Mouse (Mus musculus) layer of hippocampus, postnatal 25 days (tissue): ENCODE data around the gene Sox5. TPM values are rescaled to one million over a fixed set of nuclear protein-coding genes. Genes with fewer than 3 reads are reported as not detected.

Source experiments
- DNase-seq, 2 experiments: peaks; one replicate each; pipeline ENCODE4 v3.0.0; 2022; ENCODE audit warnings: mixed read lengths in 2 of 2, low spot score in 1 of 2; ENCODE audit errors: extremely low spot score in 1 of 2
- total RNA-seq, 2 experiments: library from RNA; stranded (reverse); gene quantifications; 2 replicates each; pipeline ENCODE4 v1.2.3; 2021

Gene Sox5
- total RNA-seq, 2 experiments from 2014 or later: 31.4 to 38.6 TPM

DNA sequence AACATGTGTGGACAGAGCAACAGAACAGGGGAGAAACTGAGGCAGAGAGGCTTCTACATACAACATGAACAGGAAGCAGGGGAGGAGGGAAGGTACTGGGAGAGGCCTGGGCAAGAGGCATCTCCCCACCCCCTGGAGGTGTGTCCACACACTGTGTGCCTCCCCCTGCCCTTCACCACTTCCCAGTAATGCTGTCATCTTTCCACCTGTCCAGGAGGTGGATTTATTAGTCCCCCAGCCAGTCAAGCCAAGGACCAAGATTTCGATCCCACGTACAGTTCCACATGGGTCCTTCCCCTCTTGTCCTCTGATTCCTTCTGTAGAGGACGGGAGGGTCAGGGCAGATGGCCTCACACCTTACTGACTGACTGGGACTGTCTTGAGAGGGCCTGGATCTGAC, 866.1 kb downstream of the Sox5 start:
- no peak for DNase-seq

- DNase-seq: peak in 1 of 2 experiments; percentile 12
Observed at GRCm38 (mm10) chr6:143912316-143912715, 869.5 kb downstream of the Sox5 start.

GRCm38 (mm10) chr6:143904693-143905031, 877.1 kb downstream of the Sox5 start:
- no peak for DNase-seq

GRCm38 (mm10) chr6:143903981-143904692, 877.6 kb downstream of the Sox5 start:
- DNase-seq: no peak

- DNase-seq: no peak
Observed at GRCm38 (mm10) chr6:143900871-143901270, 880.9 kb downstream of the Sox5 start.

GRCm38 (mm10) chr6:143895092-143895491, 886.7 kb downstream of the Sox5 start:
- no peak for DNase-seq

DNA sequence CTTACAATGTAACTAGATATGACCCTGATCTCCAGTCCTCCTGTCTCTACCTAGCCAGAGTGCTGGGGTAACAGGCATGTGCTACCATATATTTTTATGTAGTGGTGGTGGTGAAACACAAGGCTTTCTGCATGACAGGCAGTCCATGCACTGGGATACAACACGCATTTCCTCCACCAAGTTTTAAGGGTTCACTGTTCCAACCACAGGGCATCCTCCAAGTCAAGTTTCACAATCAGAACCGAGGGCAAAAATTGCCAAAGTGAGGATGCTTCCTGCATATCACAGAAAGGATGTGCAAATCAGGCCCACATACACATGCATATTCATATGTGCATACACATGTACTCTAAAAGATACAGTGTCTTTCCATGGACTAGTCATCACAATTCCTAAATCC, 888.9 kb downstream of the Sox5 start:
- no peak for DNase-seq

DNA sequence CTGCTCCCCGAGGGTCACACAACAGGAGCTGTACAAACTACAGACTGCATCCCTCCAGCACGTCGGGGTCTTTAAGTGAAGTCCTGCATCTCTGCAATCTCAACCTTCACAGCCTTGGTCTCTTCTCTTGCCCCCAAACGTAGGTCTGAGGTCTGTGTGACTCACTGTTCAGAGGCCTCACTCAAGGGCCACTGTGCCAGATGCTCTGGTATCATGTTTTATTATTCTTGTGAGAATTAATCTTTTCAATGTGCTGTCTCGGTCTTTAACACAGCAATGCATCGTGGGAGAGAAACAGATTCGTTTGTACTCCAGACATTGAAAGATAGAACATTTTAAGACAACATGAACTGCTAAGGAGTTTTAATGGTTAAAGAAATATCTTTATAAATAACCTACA, 893.2 kb downstream of the Sox5 start:
- no peak for DNase-seq

DNA sequence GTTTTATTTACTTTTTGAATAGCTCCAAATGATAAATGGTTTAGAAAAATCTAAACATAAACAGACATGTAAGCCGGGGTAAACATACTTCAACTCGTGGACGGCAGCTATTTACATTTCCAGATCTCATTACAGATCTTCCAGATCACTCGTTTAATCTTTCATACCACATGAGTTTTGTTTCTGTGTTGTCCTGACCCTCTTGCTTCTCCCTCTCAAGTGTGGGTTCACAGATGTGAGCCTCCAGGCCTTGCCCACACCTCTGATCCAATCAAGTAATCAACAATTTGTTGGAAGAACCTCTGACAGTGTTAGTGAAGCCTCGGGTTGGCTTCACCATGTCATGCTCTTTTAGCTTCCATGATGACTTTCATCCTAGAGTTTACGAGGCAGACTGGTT, 903.3 kb downstream of the Sox5 start:
- no peak for DNase-seq

- no peak for DNase-seq
Observed at GRCm38 (mm10) chr6:143868790-143869189, 913.0 kb downstream of the Sox5 start.

DNA sequence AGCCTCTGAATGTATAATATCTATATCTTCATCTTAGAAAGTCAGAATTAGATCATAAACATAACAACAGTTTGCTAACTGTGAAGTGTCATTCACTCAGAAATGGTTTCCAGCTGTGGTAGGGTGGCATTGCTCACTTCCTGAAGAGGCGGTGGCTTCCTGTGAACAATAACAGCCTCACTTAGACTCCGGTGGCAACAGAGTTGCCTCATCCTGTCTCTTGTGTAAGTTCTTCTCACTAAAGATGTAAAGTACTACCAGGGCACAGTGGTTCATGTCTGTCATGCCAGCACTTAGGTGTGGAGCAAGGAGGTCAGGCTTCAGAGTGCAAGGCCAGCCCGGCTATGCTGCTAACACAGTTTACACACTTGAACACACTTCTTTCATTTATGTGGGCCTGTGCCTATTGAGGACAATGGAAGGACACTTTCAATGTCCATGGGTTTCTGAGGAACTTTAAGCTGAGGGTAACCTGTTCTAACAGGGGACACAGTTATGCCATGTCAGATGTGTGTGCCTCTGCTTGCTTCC, 913.6 kb downstream of the Sox5 start:
- no peak for DNase-seq

- DNase-seq: no peak
Observed at GRCm38 (mm10) chr6:143867029-143867428, 914.7 kb downstream of the Sox5 start.

DNA sequence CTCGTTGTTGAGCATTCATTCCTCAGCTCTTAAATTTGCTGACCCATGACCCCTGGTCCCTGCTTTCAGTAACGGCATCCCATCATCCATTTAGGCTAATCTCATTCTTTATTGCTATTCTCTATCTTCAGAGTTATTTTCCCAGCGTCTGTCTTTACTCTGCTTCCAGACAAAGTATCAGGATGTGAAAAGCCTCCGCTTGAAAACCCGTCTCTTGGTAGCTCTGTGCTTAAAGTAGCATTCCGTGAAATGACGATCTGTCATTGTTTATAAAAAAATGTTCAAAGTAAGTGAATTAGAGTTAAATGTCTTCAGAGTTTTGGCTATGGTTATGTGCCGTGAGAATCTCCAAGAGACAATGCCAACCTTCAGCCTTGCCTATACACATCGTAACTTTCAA, 915.2 kb downstream of the Sox5 start:
- no peak for DNase-seq

DNA sequence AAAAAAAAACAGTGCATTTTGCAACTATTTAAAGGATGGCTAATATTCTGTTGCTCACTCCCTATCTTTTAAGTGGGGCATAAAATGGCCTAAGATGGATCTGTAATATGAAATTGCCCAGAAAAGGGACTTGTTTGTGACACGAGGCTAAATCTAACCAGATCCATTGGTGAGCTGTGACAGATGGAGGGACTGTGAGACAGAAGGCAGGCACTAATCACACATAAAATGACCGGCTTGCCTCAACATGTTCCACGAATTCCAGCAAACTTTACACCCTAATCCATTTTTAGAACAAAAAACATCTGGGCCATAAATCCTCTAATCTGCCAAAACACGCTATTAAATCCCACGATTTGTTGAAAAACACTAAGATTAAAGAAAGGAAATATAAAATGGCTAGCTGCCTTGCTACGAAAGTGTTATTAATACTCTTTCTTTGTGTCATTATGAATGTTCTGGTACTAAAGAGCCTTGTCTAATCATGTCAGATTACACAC, 919.1 kb downstream of the Sox5 start:
- no peak for DNase-seq

DNA sequence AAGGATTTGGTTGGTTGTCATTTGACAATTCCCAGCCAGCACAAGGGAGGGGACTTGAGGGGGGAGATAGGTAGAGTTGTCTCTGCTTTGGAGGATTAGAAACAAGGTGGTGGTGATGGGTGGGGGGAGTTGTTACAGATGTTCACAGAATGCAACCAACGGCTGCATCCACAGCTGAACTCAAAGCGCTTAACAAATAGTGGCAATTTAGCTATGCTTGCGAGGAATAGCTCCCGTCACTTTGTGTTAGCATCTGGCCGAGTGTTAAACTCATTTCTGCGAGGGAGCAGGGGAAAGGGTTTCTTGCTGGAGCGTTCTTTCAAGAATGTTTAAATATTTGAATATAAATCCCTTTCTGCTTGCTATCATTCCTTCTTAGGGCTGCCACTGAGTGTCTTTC, 921.7 kb downstream of the Sox5 start:
- no peak for DNase-seq

GRCm38 (mm10) chr6:143859535-143859934, 922.2 kb downstream of the Sox5 start:
- DNase-seq: no peak

DNA sequence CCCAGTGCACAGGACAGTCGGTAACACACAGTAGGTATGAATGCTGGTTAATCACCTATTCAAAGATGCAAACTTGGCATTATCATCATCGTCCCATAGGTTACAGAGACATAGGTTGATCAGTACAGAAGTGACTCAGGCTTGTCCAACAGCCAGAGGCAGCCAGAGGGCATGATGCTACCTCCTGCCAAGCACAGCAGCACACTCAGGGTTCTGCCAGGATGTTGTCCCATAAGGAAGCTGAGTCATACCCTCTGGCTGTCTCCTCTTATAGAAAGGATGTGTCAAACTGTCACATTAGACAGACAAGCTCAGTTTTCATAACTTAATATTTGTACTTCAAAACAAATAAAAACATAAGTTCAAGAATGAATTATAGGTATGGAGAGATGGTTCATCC, 923.2 kb downstream of the Sox5 start:
- no peak for DNase-seq

DNA sequence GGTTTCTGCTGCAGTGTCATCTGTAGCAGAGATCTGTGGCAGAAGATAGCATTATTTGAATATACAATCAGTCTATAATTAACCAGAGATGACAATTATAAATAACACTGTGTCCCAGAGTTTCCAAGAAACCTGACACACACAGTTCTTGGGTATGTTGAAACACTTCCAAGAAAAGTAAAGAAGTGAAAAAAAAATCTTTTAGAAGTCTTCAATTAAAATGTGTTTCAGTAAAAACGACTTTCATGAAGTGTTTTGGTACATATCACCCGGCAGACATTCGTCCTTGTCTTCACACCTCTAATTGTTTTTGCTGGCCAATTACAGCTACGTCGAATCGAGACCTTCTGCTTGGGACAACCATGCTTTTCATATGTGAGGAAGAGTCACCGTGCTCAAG, 924.4 kb downstream of the Sox5 start:
- DNase-seq: no peak

DNA sequence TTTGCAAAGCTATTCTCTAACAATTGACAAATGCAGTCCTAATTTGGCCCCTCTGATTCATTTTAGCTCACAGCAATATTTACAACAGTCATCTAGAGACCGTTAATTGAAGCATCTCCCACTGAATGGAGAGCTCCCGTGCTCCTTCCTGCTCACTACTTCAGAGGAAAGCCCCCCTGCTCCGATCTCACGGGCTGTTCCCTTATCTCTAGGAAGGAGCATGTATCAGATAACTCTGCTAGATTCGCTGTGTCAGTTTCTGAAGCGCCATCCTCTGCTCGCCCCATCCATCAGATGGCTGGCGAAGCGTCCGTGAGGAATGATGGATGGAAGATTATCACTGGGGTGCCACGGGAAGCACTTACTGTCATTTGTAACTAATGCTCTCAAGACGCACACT, 926.4 kb downstream of the Sox5 start:
- DNase-seq: no peak

DNA sequence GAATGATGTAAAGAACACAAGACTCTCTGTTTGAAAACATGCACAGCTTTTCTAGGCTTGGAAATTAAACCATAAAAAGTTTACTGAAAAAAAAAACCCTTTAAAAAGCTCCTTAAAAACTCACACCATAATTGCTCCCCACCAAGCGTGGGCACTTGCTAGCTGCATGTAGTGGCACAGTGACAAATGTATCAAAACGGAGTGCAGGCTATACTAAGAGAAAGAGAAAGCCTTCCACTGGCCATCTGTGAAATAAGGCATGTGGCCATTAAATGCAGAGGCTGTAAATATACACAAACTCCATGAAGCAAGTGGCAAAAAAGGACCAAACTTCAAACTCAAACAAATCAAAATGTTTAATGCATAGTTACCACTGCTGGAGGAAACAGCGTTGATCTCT, 927.7 kb downstream of the Sox5 start:
- no peak for DNase-seq

DNA sequence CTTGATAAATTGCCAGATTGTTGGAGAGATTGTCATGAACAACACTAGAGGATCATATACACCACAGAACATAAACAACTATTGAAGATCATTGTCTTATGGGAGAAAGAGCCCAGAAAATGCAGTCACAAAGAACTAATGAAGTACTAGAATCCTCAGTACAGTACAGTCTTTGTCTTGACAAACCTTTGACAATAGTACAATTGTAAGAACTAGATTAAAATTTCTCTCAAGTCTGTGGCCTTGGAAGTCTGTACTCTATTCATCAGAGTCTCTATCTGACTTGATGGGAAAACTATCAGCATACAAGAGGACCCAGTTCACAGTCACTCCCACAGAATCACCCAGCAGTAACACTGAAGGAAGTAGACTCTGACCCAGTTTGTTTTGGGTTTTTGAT, 936.0 kb downstream of the Sox5 start:
- DNase-seq: no peak

- no peak for DNase-seq
Observed at GRCm38 (mm10) chr6:143844701-143844970, 937.1 kb downstream of the Sox5 start.
